Mouse (Mus musculus): ENCODE measurements at regions not wholly inside any gene's neighbourhood (a gene's known extent, or its start where the extent isn't known, plus 50 kb on each side); places are given as distances from the start of the nearest gene placed in this dataset.

- intact Hi-C loops (cut with DNase I): no loop called here
- no peak for DNase-seq
Measured at GRCm38 (mm10) chr15:29026219-29026618, 822.7 kb downstream of the Dnah5 start.

DNA sequence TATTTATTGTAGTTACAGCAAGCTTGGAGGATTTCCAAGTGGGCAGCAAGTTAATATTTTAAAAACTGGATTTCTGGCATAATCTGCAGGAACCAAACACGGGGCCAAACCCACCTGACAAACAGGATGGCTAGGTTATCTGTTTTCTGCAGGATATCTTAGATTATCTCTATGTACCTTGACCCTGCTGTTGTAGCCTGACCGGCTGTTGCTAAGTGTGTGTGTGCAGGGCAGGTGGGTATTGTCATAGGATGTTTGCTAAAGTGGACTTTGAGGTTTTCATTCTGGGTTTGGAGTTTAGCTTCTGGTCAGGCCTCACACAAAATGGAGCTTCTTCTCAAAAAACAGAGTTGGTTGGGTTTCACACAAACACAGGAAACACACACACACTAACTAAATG, 835.4 kb downstream of the Dnah5 start:
- no peak for DNase-seq
- intact Hi-C loops (cut with DNase I): no loop called here

- intact Hi-C loops (cut with DNase I): no loop called here
- no peak for DNase-seq
Measured at GRCm38 (mm10) chr15:29051166-29051565, 847.6 kb downstream of the Dnah5 start.

GRCm38 (mm10) chr15:29051787-29052186, 848.2 kb downstream of the Dnah5 start:
- intact Hi-C loops (cut with DNase I): no loop called here
- peak; percentile 57 for DNase-seq

DNA sequence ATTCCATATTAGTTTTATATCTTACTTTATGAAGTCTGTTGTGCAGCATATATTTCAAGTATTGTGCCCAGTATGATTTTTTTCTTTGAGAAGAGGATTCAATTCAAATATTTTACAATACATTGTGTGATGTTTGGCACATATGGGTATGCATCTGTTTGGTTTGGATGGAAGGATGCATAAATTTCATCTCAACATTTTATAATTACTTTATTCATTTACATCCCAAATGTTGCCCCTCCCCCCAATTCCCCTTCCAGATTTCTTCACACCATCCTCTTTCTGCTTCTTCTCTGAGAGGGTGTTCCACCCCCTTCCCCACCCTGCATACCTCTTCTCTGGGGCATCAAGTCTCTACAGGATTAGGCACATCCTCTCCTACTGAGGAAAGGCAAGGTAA, 857.5 kb downstream of the Dnah5 start:
- intact Hi-C loops (cut with DNase I): no loop called here
- DNase-seq: no peak

- intact Hi-C loops (cut with DNase I): no loop called here
- DNase-seq: no peak
Measured at GRCm38 (mm10) chr15:29069066-29069465, 865.5 kb downstream of the Dnah5 start.

DNA sequence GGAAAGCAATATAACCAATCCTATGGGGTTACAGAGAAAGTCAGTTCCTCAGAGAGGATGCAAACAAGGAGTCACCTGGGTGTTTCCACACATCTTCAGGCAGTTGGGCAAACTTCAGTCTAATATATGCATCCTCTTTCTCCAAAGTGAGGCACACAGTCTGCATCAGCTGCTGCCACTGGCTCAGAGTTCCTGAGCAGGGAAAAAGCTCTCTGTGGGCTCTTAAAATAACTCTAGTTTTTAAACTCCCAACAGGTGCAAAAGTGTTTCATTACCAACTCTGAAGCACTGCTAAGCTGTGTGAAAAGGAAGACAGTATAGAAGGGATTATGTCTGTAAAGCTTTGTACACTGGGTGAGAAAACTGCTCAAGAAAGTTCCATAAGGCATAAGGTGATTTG, 874.2 kb downstream of the Dnah5 start:
- DNase-seq: no peak
- intact Hi-C loops (cut with DNase I): no loop called here

- intact Hi-C loops (cut with DNase I): no loop called here
Measured at GRCm38 (mm10) chr15:29104541-29104940, 901.0 kb downstream of the Dnah5 start.

DNA sequence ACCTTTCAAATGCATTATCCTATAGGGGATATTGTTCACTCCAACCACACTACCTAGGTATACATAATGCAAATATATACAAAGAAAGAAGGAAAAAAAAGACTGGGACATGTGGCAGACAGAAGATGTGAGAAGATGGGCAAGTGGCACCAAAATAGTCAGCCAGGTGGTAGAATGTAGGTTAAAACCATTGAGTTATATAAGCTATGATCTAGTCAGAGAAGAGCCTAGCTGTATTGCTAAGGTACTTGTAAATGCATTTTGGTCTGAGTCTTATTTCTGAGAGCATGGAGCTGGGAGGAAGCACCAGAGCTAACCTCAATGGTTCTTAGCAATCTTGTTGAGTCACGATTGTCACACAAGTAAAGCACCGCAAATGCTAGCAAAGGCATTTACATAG, 943.1 kb downstream of the Dnah5 start:
- DNase-seq: no peak

More at GRCm38 (mm10) chr15:29104541-29104940, 901.0 kb downstream of the Dnah5 start:
- DNase-seq: no peak

More for the DNA sequence above, 943.1 kb downstream of the Dnah5 start:
- intact Hi-C loops (cut with DNase I): no loop called here
